Mouse (Mus musculus): ENCODE measurements around the gene Kcnh2. TPM values are rescaled to one million over a fixed set of nuclear protein-coding genes. Genes with fewer than 3 reads are reported as not detected.
A peak's percentile ranks its signal among the peaks of the same experiment; 100 is the strongest.

The Kcnh2 gene
- polyA plus RNA-seq, 1 experiment from 2014 or later = 32.4 TPM

GRCm38 (mm10) chr5:24280523-24280922 is 70.9 kb downstream of the Kcnh2 start:
- peak; percentile 50 for DNase-seq (ENCODE audit: low spot score)
- peaks cover 23% of the 10 kb centered on the region for H3K4me1 ChIP-seq (replicated peaks)
- 47% methylated on average over 2 of the region's 2 CpGs for WGBS

GRCm38 (mm10) chr5:24279527-24279926 is 71.9 kb downstream of the Kcnh2 start:
- no peak for DNase-seq (ENCODE audit: low spot score)
- Histone ChIP-seq H3K4me3 (no peak overlapping the region), H3K36me3 (no peaks in the 10 kb centered on the region), H3K27ac (peak overlapping the region; percentile 84; the same call in 1 of the 2 replicates), H3K4me1 (replicated peaks) (peaks cover 23% of the 10 kb centered on the region), H3K27me3 (ENCODE audit: insufficient read depth, poor library complexity, severe bottlenecking) (no peaks in the 10 kb centered on the region), H3K9me3 (no peaks in the 10 kb centered on the region)
- 86% methylated on average over 4 of the region's 4 CpGs for WGBS

More at GRCm38 (mm10) chr5:24280523-24280922, 70.9 kb downstream of the Kcnh2 start:
- no peaks in the 10 kb centered on the region for H3K36me3 ChIP-seq
- H3K4me3 ChIP-seq = no peak overlapping the region
- no peaks in the 10 kb centered on the region for H3K9me3 ChIP-seq
- H3K27ac ChIP-seq = peak overlapping the region; percentile 84
- no peaks in the 10 kb centered on the region for H3K27me3 ChIP-seq (ENCODE audit: insufficient read depth, poor library complexity, severe bottlenecking)

GRCm38 (mm10) chr5:24278206-24278605 is 73.2 kb downstream of the Kcnh2 start:
- WGBS = 88% methylated on average over 10 of the region's 10 CpGs

GRCm38 (mm10) chr5:24273683-24274621 is 77.5 kb downstream of the Kcnh2 start:
- no peak for DNase-seq (ENCODE audit: low spot score)
- no peak overlapping the region for H3K27ac ChIP-seq
- no peak overlapping the region for H3K4me3 ChIP-seq
- 77% methylated on average over 9 of the region's 9 CpGs for WGBS
- no peaks in the 10 kb centered on the region for H3K36me3 ChIP-seq
- H3K9me3 ChIP-seq = no peaks in the 10 kb centered on the region
- H3K27me3 ChIP-seq (ENCODE audit: insufficient read depth, poor library complexity, severe bottlenecking) = no peaks in the 10 kb centered on the region
- H3K4me1 ChIP-seq (replicated peaks) = no peaks in the 10 kb centered on the region

More at GRCm38 (mm10) chr5:24278206-24278605, 73.2 kb downstream of the Kcnh2 start:
- no peak overlapping the region for H3K4me3 ChIP-seq
- no peak for DNase-seq (ENCODE audit: low spot score)
- no peaks in the 10 kb centered on the region for H3K9me3 ChIP-seq
- no peaks in the 10 kb centered on the region for H3K36me3 ChIP-seq
- no peaks in the 10 kb centered on the region for H3K27me3 ChIP-seq (ENCODE audit: insufficient read depth, poor library complexity, severe bottlenecking)
- peaks cover 16% of the 10 kb centered on the region for H3K4me1 ChIP-seq (replicated peaks)
- no peak overlapping the region for H3K27ac ChIP-seq

GRCm38 (mm10) chr5:24270941-24271340 is 80.5 kb downstream of the Kcnh2 start:
- Histone ChIP-seq H3K4me1 (replicated peaks) (peaks cover 8% of the 10 kb centered on the region), H3K27ac (no peak overlapping the region), H3K36me3 (no peaks in the 10 kb centered on the region), H3K4me3 (no peak overlapping the region), H3K27me3 (ENCODE audit: insufficient read depth, poor library complexity, severe bottlenecking) (no peaks in the 10 kb centered on the region), H3K9me3 (no peaks in the 10 kb centered on the region)
- no peak for DNase-seq (ENCODE audit: low spot score)
- 83% methylated on average over 4 of the region's 4 CpGs for WGBS

Other genes with a start within 250 kb of the Kcnh2 start
- gene Nupl2, start 186.6 kb downstream of the Kcnh2 start, polyA plus RNA-seq (2016; fragmentation: Nextera tagmentation; extraction: Ambion mirVana) = 18.4 and 21.0 TPM in 2 replicates
- 8.3 and 9.7 TPM in 2 replicates for gene Nos3, start 13.2 kb upstream of the Kcnh2 start, polyA plus RNA-seq (2016; fragmentation: Nextera tagmentation; extraction: Ambion mirVana)
- gene Atg9b, start 40.5 kb upstream of the Kcnh2 start, polyA plus RNA-seq (2016; fragmentation: Nextera tagmentation; extraction: Ambion mirVana) = 0.21 and 0.75 TPM in 2 replicates
- 54.5 and 55.3 TPM in 2 replicates for gene Abcb8, start 42.1 kb upstream of the Kcnh2 start, polyA plus RNA-seq (2016; fragmentation: Nextera tagmentation; extraction: Ambion mirVana)
- gene Asic3, start 61.8 kb upstream of the Kcnh2 start, polyA plus RNA-seq (2016; fragmentation: Nextera tagmentation; extraction: Ambion mirVana) = 0.20 and 0.54 TPM in 2 replicates
- gene Cdk5, start 71.9 kb upstream of the Kcnh2 start, polyA plus RNA-seq (2016; fragmentation: Nextera tagmentation; extraction: Ambion mirVana) = 46.4 and 61.4 TPM in 2 replicates
- 33.5 and 39.7 TPM in 2 replicates for gene Slc4a2, start 72.2 kb upstream of the Kcnh2 start, polyA plus RNA-seq (2016; fragmentation: Nextera tagmentation; extraction: Ambion mirVana)
- gene Fastk, start 93.7 kb upstream of the Kcnh2 start, polyA plus RNA-seq (2016; fragmentation: Nextera tagmentation; extraction: Ambion mirVana) = 114 and 127 TPM in 2 replicates
- gene Tmub1, start 96.2 kb upstream of the Kcnh2 start, polyA plus RNA-seq (2016; fragmentation: Nextera tagmentation; extraction: Ambion mirVana) = 32.7 and 38.4 TPM in 2 replicates
- gene Agap3, start 100.6 kb upstream of the Kcnh2 start, polyA plus RNA-seq (2016; fragmentation: Nextera tagmentation; extraction: Ambion mirVana) = 31.9 and 36.5 TPM in 2 replicates
- gene Gbx1, start 175.6 kb upstream of the Kcnh2 start, polyA plus RNA-seq (2016; fragmentation: Nextera tagmentation; extraction: Ambion mirVana) = 1.3 and 1.5 TPM in 2 replicates
- 0.17 TPM in 1 of 2 replicates, not detected in the other for gene Asb10, start 189.4 kb upstream of the Kcnh2 start, polyA plus RNA-seq (2016; fragmentation: Nextera tagmentation; extraction: Ambion mirVana)
- gene 4931409K22Rik, start 205.2 kb upstream of the Kcnh2 start, polyA plus RNA-seq (2016; fragmentation: Nextera tagmentation; extraction: Ambion mirVana) = 0.07 and 0.10 TPM in 2 replicates
- 125 and 159 TPM in 2 replicates for gene Abcf2, start 225.9 kb upstream of the Kcnh2 start, polyA plus RNA-seq (2016; fragmentation: Nextera tagmentation; extraction: Ambion mirVana)
- gene Chpf2, start 235.1 kb upstream of the Kcnh2 start, polyA plus RNA-seq (2016; fragmentation: Nextera tagmentation; extraction: Ambion mirVana) = 16.5 and 19.3 TPM in 2 replicates

All from hindbrain, embryonic 10.5 days (tissue).